Mouse (Mus musculus) bone marrow macrophage, adult 2 months (primary cell): ENCODE results near the gene Ccn1.

ENCODE experiments used
- CTCF ChIP-seq: IDR thresholded peaks from 2 replicates; pipeline ENCODE4 v1.5.1; 2012; ENCODE audit warnings: low read depth, mild to moderate bottlenecking, low read length, moderate library complexity
- POLR2A ChIP-seq: IDR thresholded peaks from 2 replicates; pipeline ENCODE4 v1.6.1; 2012; ENCODE audit warnings: mild to moderate bottlenecking, low read depth, low read length, borderline replicate concordance

DNA sequence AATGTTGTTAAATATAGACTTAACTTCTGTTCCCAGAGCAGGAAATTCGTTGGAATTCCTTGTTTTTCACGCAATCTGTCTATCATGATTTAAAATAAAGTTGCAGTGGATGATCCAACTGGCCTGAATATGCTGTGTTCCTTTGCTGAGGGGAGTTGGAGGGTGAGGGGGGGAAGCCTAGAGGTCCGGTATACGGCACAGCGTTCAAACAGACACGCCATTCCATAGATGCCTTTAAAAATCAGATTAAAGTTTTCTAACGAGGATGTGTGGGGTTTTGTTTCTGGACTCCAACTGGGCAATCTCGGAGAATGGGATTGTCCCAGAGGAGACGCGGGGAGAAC lies 2.2 kb upstream of the Ccn1 start:
- no peak for TF ChIP-seq CTCF
- no peak for TF ChIP-seq POLR2A
